Mouse (Mus musculus): Measurements from ENCODE around the gene Dner. TPM values are rescaled to one million over a fixed set of nuclear protein-coding genes. Genes with fewer than 3 reads are reported as not detected.
"Not testable (repeated sequence)": the region's sequence is repeated elsewhere in the genome, so short reads cannot be mapped to it uniquely, and the experiment has no call there.

Gene Dner
- total RNA-seq, 2 experiments from 2014 or later, result not detected

DNA sequence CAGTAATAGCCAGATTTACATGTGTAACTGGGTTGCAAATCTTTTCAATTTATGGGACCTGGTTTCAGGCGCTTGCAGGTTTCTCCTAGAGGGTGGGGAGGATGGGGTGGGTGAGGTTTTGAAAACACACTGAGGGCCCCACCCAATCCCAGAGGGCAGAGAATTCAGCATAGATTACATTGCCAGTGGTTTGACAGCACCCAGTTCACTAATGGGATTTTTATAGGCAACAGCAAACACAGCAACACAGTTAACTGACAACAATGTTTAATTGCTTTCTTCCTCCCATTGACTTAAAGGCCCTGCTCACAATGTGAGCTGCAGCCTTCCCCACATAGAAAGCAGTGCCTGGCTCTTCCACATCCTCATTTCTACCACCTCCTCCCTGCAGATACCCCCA, 333.8 kb downstream of the Dner start:
- no peak for ATAC-seq (replicated peaks; ENCODE audit: low FRiP score, low TSS enrichment, poor library complexity, severe bottlenecking)

DNA sequence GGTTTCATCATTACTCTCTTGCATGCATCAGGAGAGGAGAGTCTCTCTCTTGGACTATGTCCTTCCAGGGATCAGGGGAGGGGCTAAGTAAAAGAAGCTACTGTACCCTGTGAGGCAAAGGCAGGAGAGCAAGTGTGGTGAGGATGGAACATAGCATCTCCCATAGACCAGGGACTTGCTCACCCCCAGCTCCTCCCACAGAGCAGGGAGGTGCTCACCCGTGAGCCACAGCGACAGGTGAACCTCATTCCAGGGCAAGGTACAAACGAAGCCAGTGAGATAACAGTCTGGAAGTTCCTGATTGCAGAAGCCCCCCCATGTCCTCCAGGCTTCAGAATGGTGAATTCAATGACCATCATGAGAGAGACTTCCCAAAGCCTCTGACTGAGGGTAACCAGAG, 334.6 kb downstream of the Dner start:
- no peak for ATAC-seq (replicated peaks; ENCODE audit: low FRiP score, low TSS enrichment, poor library complexity, severe bottlenecking)

DNA sequence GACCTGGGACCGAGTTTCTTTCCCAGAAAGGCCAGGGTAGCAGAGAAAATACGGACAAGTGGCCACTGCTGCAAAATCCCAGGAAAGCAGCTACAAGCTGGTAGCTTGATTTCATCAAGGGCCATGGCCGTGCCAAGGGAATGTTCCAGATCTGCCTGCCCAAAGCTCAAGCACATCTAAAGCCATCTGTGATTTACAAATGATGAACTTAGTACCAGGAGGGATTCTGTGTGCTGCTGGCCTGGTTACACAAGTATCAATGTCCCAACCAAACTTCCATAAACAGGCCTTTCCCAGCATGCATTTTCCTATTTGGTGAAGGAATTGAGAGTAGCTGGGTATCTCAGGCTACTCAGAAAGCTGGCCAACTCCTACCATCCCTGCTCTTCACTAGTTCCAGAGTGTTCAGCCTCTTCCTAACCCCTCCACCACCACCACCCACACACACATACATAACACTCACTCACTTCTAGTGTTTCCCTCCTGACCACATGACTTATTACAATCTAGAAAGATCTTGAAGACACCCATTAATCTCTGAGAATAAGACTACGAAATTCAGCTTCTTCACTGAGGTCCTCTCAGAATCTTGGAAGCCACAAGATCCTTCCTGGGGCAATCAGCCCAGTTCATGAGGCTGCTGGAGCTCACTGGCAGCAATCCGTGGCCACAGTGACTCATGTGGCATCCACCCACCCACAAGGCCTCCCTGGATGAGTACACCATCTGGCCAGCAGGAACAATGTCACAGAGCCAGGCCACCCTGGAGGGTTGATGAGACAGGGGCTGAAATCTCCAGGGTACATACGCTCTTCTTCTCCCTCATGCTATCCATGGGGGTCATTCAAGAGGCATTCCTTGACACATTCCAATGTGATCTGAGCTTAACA, 336.2 kb downstream of the Dner start:
- ATAC-seq (replicated peaks; ENCODE audit: low FRiP score, low TSS enrichment, poor library complexity, severe bottlenecking), result no peak

DNA sequence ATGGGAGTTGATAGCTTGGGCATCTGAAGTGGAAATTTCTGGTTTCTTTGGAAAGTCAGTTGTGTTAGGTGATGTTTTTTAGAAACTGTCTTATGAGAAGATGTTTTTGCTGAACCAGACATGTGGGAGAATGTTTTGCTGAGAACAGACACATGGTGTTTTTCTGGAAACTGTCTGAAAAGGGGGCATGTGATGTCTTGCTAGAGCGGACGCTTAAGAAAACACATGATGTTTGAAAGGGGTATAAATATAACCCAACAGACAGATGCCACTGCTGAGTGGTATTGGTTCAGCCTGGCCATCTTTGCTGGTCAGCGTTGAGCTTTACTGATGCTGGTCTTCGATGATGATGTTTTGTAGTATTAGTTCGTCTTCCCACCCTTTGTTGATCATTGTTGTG, 338.8 kb downstream of the Dner start:
- ATAC-seq (replicated peaks; ENCODE audit: low FRiP score, low TSS enrichment, poor library complexity, severe bottlenecking), result no peak

DNA sequence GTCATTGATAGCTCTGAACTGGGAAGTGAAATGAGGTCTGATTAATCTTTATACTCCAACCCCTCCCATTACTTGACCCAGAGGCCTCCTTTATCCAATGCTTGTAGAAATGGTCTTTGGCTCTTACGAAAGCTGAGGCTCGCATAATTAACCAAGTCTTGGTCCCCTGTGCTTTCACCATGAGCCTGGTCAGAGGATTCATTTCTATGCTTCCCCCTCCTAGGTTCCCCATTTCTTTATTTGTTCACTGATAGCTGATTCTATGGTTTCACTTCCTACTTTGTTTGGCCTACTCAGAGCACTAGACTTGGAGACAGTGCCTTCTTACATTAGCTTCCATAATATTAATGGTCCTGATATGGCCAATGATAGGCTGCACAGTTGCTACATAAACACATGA, 345.8 kb downstream of the Dner start:
- no peak for ATAC-seq (replicated peaks; ENCODE audit: low FRiP score, low TSS enrichment, poor library complexity, severe bottlenecking)

DNA sequence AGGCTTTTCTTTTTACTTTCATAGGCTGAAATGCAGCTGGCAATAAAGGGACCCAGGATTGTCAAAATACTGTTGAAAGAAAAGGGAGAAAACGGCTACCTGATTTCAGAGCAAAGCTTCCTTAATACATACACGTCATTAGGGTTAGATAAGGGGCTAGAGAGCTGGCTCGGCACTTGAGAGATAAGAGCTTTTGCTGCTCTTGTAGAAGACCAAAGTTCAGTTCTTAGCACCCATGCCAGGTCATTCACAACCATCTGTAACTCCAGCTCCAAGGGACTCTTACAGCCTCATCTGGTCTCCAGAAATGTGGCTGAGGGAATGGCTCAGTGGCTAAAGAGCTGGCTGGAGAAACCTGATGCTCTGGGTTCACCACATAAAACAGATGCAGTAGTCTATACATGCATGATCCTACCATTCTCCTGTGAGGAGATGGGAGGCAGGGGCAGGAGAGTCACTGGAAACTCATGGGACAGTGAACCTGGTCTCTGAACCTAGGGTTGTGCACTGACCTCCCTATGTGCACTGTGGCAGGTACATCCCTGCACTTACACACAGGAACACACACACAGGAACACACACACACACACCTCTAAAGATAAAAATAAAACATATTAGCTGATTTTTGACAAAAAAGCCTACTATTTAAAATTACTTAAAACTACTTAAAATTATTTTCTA, 348.1 kb downstream of the Dner start:
- no peak for ATAC-seq (replicated peaks; ENCODE audit: low FRiP score, low TSS enrichment, poor library complexity, severe bottlenecking)

DNA sequence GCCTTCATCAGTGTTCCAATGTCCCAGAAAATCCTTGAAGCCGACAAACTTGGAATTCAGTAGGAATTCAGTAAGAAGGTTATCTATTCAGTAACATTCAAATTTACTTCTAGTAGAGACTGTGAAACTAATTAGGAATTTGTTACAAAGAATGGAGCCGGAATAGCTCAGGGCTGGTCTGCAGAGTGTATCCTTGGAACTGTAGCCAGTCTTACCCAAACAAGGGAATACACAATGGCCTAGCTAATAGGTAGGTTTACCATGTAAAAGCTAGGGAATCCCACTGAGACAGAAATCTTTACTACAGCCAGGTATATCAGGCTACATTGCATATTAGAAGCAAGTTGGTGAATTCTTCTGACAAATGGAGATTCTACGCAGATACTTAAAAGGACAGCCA, 363.2 kb downstream of the Dner start:
- ATAC-seq (replicated peaks; ENCODE audit: low FRiP score, low TSS enrichment, poor library complexity, severe bottlenecking), result not testable (repeated sequence)

DNA sequence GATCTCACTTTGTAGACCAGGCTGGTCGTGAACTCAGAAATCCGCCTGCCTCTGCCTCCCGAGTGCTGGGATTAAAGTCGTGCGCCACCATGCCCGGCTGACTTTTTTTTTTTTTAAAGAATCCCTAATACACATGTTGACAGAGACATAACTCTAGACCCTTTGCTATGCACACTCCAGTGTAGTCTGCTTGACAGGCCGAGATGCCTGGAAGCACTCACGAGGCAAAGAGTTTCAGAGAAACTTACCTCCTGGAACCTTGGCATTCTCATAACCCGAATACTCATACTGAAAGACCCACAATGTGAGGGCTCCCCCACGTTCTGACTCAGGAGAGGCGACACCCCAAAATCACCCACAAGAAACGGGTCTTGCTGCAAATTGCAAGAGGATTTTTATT, 364.2 kb downstream of the Dner start:
- not testable (repeated sequence) for ATAC-seq (replicated peaks; ENCODE audit: low FRiP score, low TSS enrichment, poor library complexity, severe bottlenecking)

DNA sequence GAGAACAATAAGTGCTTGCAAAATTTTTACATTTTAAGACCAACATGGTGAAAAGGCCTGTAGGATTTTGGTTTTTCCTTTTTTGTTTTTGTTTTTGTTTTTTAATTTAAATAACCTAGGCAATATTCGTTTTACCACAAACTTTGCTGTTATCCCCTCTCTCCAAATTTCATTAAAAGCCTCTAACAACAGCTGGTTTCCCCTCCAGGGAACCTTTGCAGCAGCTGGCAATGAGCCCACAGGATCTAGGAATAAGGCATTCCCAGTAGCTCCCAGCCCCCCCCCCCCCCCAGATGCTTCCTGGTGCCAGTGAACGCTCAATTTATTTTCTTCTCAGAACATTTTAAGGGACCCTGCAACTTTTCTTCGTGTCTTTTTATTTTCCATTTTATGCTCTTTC, 370.7 kb downstream of the Dner start:
- no peak for ATAC-seq (replicated peaks; ENCODE audit: low FRiP score, low TSS enrichment, poor library complexity, severe bottlenecking)

DNA sequence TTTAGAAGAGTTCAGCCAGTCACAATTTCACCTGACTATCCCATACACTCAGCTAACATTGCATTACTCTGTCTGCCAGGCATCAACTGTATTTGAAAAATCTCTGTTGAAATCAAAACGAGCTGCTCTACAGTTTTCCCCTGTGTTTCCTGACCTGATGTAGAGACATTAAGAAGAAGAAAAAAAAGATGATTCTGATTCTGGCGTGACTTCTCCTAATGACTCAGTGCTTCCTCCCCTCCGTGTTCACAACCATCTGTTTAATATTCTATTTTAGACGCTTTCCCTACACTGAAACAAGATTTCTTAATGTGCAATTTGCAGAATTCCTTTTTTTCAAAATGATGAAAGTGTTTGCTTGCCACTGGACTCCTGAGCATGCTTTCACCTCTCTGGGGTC, 374.7 kb downstream of the Dner start:
- no peak for ATAC-seq (replicated peaks; ENCODE audit: low FRiP score, low TSS enrichment, poor library complexity, severe bottlenecking)

Other genes starting within 250 kb of the Dner start
- gene Fbxo36, start 143.6 kb upstream of the Dner start, total RNA-seq (2014; fragmentation: Nextera tagmentation), result 9.3 and 11.9 TPM in 2 replicates
- 6.2 and 6.7 TPM in 2 replicates for gene Fbxo36, start 143.6 kb upstream of the Dner start, total RNA-seq (2017)
- gene Trip12, start 144.3 kb upstream of the Dner start, total RNA-seq (2014; fragmentation: Nextera tagmentation), result 180 and 213 TPM in 2 replicates
- gene Trip12, start 144.3 kb upstream of the Dner start, total RNA-seq (2017), result 284 and 335 TPM in 2 replicates
- gene Slc16a14, start 238.9 kb upstream of the Dner start, total RNA-seq (2014; fragmentation: Nextera tagmentation), result not detected in 2 replicates
- gene Slc16a14, start 238.9 kb upstream of the Dner start, total RNA-seq (2017), result not detected in 2 replicates

Data from megakaryocyte-erythroid progenitor cell, adult 5-6 weeks (primary cell).